Mouse (Mus musculus) right cerebral cortex, postnatal 14 days (tissue): ENCODE measurements around the gene Cdc40.

Experiments used
- DNase-seq: peaks from one replicate; pipeline ENCODE4 v3.0.0; 2022

Gene Cdc40

DNA sequence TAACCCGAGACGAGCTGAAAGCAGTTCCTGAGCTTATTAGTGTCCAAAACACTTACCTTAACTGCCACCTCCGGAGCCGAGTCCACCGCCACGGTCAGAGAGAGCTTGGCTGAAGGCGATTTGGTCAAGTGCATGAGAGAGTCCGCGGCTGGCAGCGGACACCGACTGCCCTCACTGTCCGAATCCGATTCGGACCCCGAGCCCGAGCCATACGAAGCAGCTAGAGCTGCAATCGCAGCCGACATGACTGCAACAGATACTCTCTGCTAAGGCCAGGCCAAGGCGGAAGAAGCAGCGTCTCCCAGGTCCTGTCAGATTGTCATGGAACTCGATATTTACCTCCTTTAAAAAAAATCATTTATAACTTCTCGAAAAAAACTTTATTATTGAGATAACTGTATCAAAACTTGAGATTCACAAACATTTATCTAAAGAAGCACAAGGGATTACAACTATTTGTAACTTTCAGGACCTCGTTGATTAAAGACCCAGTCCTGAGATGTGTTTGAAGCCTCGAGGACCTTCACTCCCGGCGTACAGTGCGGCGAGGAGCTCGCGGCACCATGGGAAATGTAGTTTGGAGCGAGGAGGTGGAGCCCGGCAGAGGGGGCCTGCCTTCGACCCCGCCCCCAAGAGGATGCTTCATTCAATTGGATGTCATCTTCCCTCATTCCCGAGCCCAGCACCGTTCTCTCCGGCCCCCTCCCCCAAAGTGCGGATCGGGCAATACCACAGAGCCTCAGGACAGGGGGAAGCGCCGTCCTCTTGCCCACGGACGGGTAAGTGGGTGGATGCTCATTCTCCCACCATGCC lies at the start of gene Cdc40, which contains the start of gene Wasf1:
Gene Cdc40 (minus strand): TSS at position 481 of the 813 bp plus-strand sequence.
Gene Wasf1 (plus strand): TSS at position 645 of the 813 bp plus-strand sequence.
- DNase-seq, result peak; percentile 98

DNA sequence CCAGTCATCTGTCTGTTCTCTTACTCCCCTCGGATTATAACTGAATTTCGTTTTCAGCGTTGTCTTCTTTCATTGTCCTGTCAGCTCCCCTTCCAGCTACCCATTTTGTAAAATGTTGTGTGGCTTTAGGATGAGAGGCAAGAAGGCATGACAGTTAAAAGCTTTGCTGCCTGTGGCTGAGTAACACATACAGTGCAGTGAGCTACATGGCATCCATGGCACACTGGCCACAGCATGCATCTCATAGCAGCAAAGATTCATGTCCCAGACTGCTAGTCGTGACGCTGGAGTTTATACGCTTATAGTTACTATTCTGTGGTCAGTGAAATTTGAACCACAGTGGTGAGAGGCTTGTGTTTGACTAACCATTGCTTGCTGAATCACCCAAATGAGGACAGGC lies 36.4 kb upstream of the Cdc40 start:
- DNase-seq, result no peak

DNA sequence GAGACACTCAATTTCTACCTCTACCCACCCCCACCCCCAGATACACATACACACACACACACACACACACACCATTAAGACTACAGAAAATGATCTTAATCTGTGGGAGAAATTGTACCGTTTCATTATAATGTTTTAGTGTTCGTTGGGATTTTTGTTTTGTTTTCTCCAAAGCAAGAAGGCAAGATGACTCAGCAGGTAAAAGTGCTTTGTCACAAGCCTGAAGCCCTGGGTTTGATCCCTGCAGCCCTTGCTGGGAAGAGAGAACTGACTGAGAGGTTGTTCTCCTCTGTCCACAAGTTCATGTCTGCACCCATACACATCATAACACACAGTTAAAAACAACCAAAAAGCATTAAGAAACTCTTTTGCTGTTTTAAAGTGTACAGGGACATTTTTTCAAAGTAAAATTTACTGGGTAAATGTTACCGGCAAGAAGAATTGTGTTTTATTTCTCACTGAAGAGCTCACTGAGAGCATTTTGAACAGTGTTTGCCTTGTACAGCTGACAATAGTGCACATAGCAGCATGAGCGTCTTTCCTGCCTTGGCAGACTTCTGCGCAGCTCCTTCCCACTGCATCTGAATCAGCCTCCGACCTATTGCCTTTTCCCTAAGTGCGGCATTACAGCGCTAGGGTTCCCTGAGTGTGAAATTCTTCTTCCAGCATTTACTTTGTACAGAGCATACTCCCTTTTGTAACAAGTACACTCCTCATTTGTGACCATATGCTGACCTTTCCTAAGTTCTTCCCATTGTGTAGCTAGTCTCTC lies 35.7 kb upstream of the Cdc40 start:
- DNase-seq, result no peak

DNA sequence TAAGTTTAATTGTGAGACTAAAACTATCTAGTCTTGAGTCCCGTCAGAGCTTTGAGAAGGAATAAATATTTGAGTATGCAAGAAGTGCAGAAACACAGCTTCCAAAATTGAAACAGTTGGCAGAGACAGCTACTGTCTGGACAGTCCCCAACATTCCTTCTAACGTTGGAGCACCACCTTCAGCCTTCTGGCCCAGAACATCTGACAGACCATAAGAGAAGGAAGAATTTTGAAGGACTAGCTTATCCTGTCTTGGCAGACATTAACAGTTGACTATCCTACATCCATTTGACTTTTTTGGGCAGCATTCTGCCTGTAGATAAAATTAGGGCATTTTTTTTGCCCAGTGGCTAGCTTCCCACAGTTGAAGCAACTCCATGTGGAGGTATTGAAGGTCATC lies 32.1 kb upstream of the Cdc40 start:
- DNase-seq, result no peak

DNA sequence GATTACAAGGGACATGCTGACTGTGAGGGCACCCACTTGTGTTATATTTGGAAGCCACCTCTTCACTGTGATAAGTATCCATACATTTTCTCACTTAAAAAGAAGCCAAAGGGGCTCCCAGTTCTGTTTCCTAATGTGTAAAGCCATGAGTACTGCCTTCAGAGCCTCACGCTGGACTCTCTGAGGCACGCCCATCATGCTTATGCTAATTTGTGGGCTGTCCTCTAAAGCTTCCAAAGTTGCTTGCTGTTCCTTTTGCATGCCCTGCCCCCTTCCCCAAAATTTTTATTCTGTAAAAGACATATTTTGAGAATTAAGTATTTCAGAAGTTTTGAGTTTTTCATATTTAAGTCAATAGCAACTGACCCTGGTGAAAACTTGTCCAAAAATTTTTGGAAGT lies 27.7 kb upstream of the Cdc40 start:
- no peak for DNase-seq

DNA sequence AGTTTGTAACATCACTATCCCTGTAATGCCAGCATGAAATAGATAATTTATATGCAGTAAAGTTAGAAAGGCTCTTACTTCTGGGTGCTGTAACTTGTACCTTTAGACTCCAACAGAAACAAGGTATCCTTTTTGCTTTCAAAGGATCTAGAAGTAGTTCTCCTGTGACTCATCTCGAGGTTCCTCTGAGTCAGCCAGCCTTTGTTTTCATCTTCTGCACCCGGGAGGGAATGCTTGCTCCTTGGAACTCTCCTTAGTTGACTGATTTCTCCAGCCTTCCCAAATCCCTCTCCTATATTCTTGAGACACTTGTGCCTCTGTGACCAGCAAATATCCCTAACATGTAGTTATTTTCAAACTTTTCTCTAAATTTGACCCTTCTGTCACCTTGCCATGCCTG lies 25.5 kb upstream of the Cdc40 start:
- DNase-seq, result no peak

DNA sequence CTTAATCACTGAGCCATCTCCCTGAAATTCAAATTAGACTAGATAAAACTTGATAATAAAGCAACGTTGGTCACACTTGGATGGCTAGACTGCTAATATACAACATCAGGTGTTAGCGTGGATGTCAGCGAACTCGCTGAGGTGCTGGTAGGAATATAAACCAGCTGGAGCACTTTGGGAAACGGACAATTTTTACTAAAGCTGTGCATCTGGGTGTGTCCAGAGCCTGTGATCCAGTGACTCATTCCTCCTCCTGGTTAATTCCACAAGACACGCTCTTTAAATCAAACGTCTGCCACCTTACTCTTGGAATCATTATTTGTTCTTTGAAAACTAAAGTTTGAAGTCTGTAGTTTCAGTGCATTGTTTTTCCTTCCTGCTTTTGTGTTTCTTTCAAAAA lies 23.7 kb upstream of the Cdc40 start:
- DNase-seq, result no peak

DNA sequence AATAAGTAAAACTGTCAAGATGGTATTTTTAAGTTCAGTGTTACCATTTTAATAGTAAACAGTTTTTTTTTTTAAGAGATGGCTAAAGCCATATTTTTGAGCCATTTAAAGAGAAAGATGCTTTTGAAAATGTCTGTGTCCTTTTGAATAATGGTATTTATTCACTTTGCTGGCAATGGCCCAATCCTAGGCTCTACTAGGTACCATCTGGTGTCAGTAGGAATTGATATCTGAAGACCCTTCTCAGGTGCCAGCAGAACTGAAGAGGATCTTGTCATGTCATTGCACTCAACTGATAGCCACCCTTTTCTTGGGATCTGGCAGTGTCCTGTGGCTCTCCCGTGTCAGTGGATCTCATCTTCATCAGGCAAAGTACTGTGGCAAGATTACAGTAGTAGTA lies 23.0 kb upstream of the Cdc40 start:
- no peak for DNase-seq

DNA sequence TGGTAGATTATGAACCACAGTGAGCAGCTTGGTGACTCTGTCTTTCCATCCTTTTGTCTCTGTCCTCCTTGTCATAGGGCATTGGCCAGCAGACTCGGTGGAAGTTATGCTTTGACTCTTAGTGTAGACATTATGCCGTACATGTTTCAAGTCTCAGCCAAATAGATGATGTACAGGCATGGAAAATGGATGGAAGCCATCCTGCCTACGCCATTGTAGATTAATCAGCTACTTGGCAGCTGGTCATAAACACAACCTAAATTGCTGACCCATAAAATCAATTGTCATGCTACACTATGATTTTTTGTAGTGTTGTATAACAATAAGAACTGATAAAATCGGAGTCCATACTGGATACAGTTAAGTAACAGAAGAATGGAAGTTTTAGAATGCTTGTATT lies 18.7 kb upstream of the Cdc40 start:
- DNase-seq, result no peak

DNA sequence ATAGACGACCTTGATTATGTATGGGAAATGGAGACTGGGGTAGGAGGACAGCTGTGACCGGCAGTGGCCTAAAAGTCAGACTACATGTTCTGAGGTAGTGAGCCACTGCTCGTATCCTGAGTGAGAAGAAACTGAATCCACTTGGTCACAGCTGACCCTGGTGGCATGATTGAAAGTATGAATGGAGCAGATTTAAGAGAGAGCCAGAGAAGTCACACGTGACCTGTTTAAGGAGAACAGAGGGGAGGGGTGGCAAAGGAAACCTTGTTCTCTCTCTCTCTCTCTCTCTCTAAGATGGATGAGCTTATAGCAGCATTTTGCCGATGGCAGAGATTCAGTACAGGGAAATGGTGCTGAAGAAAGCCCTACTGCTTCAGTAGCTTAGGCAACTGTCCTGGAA lies 13.5 kb upstream of the Cdc40 start:
- no peak for DNase-seq

DNA sequence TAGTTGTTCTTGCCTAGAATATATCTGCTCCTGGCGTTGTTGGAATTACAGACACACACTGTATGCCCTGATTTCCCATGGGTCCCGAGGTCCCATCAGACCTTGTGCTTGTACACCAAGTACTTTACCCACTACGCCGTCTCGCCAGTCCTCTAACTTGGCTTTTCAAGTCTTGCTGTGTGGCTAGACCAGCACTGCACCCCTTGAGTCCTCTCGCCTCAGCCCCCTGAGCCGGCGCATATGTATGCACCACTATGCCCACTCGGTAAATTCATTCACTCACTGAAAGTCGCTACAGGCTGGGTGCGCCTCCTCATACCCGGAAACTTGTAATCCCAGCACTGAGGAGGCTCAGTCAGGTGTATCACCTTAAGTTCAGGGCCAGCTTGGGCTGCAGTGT lies 12.7 kb upstream of the Cdc40 start:
- DNase-seq, result no peak

DNA sequence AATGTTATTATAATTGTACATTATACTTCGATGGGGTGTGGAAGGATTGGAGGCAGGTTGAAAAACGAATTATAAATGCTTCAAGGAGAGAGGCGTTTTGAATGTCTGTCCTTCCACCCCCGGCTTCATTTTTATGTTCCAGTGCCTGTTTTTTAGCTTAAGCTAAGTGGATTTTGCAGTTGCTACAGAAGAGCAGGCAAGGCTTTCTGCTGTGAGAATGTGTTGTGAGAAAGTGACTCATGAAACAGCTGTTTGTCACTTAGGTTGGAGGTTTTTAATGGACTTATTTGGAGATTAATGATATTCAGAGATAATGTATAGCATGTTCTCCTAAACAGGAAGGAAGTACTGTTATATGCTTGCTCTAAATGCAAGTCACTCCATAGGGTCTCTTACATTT lies 6.0 kb upstream of the Cdc40 start:
- no peak for DNase-seq

DNA sequence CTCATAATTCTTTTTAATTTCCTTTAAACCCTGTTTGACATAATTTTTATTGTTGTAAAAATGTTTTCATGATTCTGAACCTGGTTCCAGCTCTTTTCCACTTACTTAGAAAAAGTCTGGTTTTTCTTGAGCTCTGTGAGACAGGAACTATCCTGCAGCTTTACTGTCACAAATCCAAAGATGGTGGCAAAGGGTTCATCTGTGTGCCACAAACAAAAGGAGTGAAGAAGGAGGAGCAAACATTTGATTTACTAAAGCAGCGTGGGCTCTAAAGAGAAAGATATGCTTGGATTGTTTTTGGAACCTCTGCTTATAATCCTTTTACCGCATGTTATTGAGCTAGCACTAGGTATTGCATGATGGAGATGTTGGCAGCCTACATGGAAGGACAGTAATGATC lies 4.2 kb upstream of the Cdc40 start:
- DNase-seq, result no peak

DNA sequence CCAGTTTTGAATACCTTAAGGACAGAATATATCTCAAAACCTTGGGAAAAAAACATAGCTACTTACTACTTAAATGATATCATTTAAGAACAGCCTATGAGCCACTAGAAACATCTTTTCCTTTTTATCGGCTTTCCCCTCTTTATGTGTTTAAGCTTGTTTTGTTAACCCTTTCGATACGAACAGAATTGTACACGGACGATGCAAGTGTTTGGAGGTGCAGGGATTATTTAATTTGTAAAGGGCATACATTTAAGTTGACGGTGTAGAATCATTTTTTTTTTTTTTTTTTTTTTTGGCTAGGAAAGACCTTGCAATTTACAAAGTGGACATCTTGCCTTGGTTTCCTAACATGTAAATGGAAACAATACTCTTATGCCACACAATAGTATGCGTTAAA lies 2.3 kb upstream of the Cdc40 start:
- no peak for DNase-seq

DNA sequence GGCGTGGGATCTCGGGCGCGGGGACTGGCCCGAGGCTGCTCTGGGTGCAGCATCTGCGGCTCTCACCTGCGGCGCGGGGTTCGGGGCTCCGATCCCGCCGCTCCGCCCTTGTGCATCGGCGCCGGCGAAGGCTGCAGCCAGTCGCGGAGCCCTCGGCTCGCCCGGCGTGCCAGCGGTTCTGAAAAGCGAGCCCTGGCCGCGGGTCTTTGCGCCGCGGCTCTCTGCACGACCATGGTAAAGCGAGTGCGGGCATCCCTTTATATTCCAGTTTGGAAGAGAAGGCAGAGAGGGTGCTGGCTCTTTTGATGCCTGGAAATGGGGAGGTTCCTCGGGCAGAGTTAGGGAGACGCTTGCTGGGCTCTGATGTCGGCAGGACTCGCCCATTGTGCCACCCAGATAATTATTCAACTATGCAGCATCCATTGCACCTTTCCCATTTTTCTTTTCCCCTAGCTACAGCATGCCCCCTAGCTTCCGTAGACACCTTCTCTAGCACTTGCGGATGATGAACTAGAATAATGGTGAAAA lies 1.2 kb upstream of the Cdc40 start:
- DNase-seq, result peak; percentile 37

DNA sequence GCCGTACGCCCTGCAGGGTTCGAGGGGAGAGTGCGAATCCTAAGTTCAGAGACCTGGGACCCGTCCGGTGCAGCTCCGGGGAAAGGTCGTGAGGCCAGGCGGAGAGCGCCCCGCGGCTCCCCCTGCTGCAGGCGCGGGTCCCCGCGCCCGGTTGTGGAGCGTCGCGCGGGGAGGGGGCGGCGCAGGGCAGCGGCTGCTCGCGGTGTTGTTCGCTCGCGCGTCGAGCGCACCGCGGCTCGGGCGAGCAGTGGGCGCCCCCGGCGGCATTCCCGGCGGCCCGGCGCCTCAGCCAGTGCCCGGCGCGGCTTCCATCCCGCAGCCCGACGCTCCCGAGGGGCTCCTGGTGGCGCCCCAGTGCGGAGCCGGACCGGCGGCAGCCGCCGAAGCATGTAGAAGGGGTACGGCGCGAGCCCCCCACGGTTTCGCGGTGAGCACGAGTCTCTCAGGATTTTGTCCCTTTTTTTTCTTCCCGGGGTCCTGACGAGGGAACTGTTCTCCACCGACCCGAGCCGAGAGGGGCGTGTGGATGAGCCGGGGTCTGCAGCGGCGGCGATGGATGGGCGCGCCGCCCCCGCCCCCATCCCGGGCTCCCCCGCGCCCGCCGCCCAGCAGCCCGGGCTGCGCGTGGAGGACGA lies 650 bp upstream of the Cdc40 start:
- no peak for DNase-seq

DNA sequence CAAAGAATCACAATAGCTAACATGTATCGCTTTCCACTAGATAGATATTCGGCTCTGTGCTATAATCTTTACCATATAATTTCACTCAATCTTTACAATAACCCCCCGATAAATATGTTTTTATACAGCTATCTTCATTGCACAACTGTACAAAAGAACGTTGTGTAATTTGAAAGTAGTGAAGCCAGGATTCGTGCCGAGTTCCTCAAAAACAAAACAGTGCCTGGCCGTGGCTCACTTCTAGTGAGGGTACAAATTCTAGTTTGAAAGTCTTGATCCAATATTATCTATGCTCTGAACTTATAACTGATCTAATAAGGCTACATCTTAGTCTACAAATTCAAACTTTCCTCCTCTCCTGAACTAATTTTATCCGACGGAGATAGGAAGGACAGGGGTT lies 778 bp downstream of the Cdc40 start:
- no peak for DNase-seq

DNA sequence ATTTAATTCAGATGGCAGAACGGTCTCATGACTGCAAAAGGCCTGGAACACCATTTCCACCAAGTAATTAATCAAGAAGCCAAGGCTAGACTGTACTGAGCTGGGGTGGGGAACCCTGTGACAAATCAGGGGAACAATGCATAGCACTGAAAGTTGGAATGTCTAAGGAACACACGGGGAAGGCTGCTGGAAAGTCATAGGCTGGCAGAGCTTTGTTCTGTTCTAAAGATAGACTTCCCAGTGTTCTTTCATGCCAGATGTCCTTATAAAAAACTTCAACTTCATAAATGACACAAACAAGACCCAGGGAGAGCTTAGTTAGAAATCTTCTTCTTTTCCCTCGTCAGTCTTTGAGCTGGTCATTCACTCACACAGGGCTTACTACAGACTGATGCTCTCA lies 1.9 kb downstream of the Cdc40 start:
- no peak for DNase-seq

DNA sequence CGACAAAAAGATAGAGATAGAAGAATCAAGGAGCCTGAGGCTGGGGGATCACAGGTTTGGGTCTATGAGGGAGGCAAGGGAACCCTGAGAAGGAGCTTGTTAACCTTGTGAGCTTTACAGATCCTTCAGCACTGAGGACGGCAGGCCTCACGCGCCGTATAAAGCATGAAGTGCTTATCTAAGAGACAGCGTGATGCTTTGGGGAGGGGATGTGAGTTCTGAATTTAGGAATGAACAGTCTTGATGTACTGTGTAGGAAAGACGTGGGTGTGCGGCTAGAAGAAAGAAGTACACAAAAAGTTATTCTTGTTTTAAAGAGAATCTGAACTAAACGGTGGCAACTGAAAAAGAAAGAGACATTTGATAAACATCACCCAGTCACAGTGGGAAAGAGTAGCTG lies 3.1 kb downstream of the Cdc40 start:
- no peak for DNase-seq

DNA sequence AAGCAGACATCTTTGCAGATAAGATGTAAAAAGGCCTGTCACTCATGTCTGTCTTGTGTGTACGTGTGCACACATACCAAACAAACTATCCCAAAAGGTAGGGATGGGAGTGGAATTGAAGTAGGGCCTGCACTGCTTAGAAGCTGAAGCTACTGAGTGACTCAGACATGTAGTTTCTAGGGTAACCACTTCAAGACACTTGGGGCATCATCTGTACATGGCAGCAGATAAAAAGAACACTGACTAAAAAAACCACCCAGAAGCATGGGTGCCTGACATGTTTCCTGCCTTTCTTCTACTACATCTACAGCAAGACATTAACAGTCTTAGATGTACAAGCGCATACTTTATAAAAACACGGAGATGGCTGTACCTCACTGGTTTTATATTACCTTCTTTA lies 4.9 kb downstream of the Cdc40 start:
- no peak for DNase-seq

DNA sequence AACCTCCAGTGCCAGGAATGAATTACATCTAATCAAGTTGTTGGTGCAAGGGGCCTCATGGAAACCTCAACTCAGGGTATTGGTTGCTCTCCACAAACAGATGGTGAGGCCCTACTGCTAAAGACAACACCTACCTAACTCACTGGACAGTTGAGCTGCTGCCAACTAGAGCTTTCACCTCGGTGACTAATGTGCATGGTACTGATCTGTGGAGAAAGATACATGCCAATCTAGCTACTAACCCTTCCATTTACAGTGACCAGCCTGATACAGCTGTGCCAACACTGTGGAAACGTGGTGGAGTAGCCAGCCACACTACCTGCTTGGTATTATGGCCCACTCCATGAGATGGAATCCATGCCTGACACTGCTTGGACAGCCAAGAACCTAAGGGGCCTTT lies 11.1 kb downstream of the Cdc40 start:
- no peak for DNase-seq

DNA sequence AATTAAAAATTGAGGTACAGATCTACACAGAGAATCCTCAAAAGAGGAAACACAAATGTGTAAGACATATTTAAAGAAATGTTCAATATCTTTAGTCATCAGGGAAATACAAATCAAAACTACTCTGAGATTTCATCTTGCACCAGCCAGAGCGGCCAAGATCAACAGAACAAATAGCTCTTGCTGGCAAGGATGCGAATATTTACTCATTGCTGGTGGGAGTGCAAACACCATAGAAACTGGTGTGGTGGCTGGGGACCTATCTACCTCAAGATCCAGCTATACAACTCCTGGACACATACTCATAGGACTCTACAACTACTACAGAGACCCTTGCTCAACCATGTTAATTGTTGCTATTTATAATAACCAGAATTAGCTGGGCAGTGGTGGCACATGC lies 11.8 kb downstream of the Cdc40 start:
- DNase-seq, result no peak

DNA sequence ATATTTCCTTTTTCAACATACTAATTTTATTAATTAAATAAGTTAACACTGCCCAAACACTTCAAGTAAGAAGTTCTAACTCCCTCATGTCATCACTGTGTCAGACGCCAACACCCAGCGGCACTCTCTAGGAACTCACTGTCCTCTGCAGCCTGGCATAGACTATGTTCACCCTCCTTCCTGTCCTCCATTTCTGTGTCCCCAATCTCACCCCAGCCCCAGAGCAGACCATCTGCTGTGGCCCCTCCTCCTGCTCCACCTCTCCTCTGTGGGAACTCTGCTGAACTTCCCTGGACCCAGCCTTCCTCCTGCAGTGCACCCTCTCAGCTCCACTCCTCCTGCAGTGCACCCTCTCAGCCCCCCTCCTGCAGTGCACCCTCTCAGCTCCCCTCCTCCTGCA lies 15.0 kb downstream of the Cdc40 start:
- no peak for DNase-seq

DNA sequence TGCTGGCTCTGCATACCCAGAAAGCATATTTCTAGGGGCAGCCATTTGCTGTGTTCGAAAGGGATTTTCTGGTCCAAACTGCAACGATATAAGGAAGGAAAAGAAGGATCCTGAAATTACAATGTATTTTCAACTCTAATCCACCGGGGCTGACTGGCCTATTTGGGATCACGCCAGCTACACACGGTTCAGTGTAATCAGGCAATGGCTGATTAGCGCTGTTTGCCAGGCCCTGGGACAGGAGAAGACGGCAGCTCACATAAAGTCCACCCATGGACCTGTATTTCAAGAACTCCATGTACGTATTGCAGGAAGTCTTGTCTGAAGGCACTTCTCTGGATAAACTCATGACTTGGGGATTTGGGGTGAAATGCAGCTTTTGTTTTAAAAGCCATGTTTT lies 25.5 kb downstream of the Cdc40 start:
- no peak for DNase-seq
